Mouse (Mus musculus): ENCODE measurements around the gene Recql5. TPM values are rescaled to one million over a fixed set of nuclear protein-coding genes. Genes with fewer than 3 reads are reported as not detected.

Recql5 gene
- polyA plus RNA-seq (2014; fragmentation: Illumina TruSeq; extraction: RNeasy Lipid Tissue Mini Kit (QIAGEN cat#74804); ENCODE audit: low read depth, low replicate concordance), result 22.9 TPM

DNA sequence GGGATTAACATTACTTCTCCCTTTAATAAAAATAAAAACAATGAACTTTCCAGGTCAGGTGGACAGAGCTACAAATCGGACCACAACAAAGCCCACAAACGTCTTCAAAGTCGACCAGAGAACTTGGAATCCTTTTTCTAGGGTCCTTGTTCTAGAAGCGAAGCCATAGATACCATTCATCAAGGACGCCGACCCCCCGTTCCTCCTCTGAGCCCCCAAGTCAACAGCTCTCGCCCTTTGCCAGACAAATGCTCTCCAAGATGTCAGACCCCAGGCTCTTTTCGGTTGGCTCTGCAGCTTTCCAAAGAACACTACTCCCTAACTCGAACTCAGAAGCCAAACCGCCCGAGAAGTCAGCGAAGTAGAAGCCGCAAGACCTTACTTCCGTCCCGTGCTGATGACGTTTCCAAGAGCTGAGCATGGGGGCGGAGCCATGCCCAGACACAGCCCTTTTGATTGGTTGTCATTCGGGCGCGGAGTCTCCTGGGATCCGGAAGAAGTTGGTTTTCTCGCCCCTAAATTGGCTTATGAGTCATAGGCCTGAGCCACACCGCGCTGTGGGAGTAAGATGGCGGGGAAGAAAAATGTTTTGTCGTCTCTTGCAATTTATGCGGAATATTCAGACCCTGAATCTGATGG lies at the start of gene Recql5, which contains the start of gene Sap30bp:
Gene Recql5 (minus strand): TSS at position 370 of the 639 bp plus-strand sequence.
Gene Sap30bp (plus strand): TSS at position 175 of the 639 bp plus-strand sequence.

DNA sequence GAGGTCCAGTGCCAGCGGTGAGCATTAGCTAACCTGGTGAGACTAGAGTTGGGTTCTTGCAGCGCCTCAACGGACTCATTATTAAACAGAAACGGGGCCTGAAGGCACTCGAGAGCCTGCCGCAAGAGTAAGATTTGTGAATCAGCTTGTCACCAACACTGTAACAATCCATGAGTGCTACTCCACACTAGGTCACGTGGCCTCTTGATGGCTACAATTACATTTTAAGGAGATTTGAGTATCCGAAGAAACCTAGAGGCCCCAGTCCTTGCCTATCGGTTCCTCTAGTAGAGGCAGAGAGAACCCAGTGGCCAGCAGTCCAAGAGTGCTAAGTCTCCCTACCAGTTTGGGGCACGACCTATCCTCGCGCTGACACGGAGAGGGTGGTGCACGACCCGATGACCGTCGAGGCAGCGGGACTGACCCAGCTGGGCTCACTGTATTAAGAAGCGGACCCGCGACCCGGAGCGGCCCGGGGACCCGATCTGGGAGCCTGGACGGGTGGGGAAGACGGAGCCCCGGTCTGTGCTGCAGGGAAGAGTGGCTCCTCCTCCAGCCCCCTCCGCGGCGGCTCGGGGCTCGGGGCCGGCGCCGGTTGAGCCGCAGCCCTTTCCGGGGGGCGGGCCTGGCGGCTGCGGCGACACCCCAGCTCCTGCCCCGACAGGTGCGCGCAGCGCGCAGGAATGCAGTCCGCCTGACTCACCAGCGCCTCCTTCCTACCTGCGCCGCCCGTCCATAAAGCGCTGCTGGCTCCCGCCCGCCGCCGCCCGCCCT lies 41.2 kb upstream of the Recql5 start, which contains the start of gene Itgb4:
Gene Itgb4 (plus strand): TSS at position 401 of the 774 bp plus-strand sequence.

DNA sequence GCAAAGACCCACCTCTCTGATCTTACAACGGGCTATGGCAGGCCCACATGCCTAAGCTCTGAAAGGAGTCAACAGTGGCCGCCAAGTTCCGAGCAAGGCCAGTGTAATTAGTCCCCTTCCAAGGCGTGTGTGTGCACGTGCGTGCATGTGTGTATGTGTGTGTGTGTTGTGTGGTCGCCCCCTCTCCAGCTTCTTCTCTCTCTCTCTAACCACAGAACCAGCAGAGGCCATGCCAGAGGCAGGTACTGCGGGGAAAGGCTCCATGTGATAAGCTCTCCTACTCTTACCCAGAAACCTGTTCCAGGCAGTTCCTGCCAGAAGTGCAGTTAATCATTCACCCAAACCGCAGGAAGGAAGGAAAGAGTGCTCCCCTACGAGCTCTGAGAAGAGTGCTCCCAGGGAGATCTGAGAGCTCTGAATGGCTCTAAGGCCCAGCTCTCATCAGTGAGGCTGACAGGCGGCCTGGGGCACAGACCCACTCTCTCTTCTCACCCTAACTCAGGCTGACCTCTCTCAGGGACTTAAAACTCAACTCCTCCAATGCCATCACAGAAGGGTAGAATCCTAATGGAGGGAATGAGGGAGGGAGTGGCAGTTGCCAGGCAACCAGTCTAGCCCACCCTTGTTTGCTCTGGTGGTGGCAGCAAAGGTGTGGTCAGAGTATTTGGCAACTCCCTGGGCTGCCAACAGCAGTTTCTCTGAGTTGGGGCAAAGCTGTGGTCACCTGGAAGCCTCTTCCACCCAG lies 21.5 kb downstream of the Recql5 start, which contains the start of gene Smim6:
Gene Smim6 (plus strand): TSS at position 386 of the 745 bp plus-strand sequence.

DNA sequence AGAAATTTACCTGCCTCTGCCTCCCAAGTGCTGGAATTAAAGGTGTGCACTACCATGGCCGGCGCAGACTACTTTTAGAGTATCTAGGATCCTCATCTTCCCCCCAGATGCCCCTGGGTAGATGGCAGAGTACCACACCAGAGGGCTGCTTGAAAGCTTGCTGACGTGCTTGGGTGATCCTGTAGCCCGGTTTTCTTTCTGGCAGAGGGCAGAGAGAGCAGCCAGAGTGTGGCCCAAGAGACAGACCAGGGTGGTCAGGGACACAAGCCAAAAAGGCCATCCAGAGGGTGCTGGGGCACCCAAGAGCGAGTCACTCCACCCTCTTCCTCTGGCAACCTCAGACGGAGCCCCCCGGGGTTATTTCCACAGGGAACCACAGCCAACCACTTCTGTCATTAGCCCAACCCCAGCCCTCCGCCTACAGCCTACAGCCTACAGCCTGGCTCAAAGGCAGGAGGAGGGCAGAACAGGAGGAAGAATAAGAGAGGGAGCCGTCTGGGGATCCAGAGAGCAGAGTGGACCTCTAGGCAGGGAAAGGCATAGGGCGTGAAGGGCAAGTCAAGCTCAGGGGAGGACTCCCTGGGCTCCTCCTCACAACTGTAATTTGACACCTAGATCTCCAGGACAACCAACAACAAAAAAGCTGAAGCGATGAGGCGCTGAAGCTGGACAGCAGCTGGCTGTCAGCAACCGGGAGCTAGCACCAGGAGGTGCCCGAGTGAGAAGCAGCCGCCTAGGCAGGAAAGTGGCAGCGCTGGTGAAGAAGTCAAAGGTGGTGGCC lies 33.6 kb downstream of the Recql5 start, which contains the start of gene Smim5:
Gene Smim5 (plus strand): TSS at position 481 of the 781 bp plus-strand sequence.

DNA sequence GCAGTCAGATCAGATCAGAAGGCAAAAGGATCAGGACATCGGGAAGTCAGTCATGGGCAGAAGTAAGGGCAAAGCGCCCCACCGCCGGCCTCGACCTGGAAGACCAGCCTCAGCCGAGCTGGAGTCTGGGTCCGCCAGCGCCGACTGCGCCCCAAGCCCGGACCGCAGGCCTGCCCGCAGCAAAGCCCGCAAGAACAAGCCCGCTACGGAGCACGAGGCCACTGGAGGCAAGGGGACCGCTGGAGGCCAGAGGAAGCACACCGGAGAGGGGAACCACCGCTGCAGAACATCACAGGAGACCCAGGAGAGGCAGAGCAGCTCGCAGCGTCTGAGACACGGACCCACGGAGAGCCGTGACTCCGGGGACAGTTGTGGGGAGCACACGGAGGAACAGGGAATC lies 74.9 kb downstream of the Recql5 start, which contains the start of gene Myo15b:
Gene Myo15b (plus strand): TSS at position 53 of the 400 bp plus-strand sequence.

Other genes with a start within 250 kb of the Recql5 start
- gene Grb2, start 224.9 kb downstream of the Recql5 start, polyA plus RNA-seq (2014; fragmentation: Illumina TruSeq; extraction: RNeasy Lipid Tissue Mini Kit (QIAGEN cat#74804); ENCODE audit: low read depth, low replicate concordance), result 55.1 TPM
- 33.3 TPM for gene Tmem94, start 168.0 kb downstream of the Recql5 start, polyA plus RNA-seq (2014; fragmentation: Illumina TruSeq; extraction: RNeasy Lipid Tissue Mini Kit (QIAGEN cat#74804); ENCODE audit: low read depth, low replicate concordance)
- 38.2 TPM for gene Caskin2, start 119.8 kb downstream of the Recql5 start, polyA plus RNA-seq (2014; fragmentation: Illumina TruSeq; extraction: RNeasy Lipid Tissue Mini Kit (QIAGEN cat#74804); ENCODE audit: low read depth, low replicate concordance)
- gene Tsen54, start 118.8 kb downstream of the Recql5 start, polyA plus RNA-seq (2014; fragmentation: Illumina TruSeq; extraction: RNeasy Lipid Tissue Mini Kit (QIAGEN cat#74804); ENCODE audit: low read depth, low replicate concordance), result 12.0 TPM
- gene Llgl2, start 109.4 kb downstream of the Recql5 start, polyA plus RNA-seq (2014; fragmentation: Illumina TruSeq; extraction: RNeasy Lipid Tissue Mini Kit (QIAGEN cat#74804); ENCODE audit: low read depth, low replicate concordance), result 66.4 TPM
- gene Myo15b, start 75.1 kb downstream of the Recql5 start, polyA plus RNA-seq (2014; fragmentation: Illumina TruSeq; extraction: RNeasy Lipid Tissue Mini Kit (QIAGEN cat#74804); ENCODE audit: low read depth, low replicate concordance), result 13.7 TPM
- 13.8 TPM for gene Smim5, start 33.5 kb downstream of the Recql5 start, polyA plus RNA-seq (2014; fragmentation: Illumina TruSeq; extraction: RNeasy Lipid Tissue Mini Kit (QIAGEN cat#74804); ENCODE audit: low read depth, low replicate concordance)
- 1.4 TPM for gene Smim6, start 21.5 kb downstream of the Recql5 start, polyA plus RNA-seq (2014; fragmentation: Illumina TruSeq; extraction: RNeasy Lipid Tissue Mini Kit (QIAGEN cat#74804); ENCODE audit: low read depth, low replicate concordance)
- gene Sap30bp, start 195 bp downstream of the Recql5 start, polyA plus RNA-seq (2014; fragmentation: Illumina TruSeq; extraction: RNeasy Lipid Tissue Mini Kit (QIAGEN cat#74804); ENCODE audit: low read depth, low replicate concordance), result 30.6 TPM
- gene Itgb4, start 41.2 kb upstream of the Recql5 start, polyA plus RNA-seq (2014; fragmentation: Illumina TruSeq; extraction: RNeasy Lipid Tissue Mini Kit (QIAGEN cat#74804); ENCODE audit: low read depth, low replicate concordance), result 7.7 TPM
- gene Galk1, start 79.2 kb upstream of the Recql5 start, polyA plus RNA-seq (2014; fragmentation: Illumina TruSeq; extraction: RNeasy Lipid Tissue Mini Kit (QIAGEN cat#74804); ENCODE audit: low read depth, low replicate concordance), result 36.9 TPM
- gene H3f3b, start 94.5 kb upstream of the Recql5 start, polyA plus RNA-seq (2014; fragmentation: Illumina TruSeq; extraction: RNeasy Lipid Tissue Mini Kit (QIAGEN cat#74804); ENCODE audit: low read depth, low replicate concordance), result 364 TPM
- 20.0 TPM for gene Unk, start 96.8 kb upstream of the Recql5 start, polyA plus RNA-seq (2014; fragmentation: Illumina TruSeq; extraction: RNeasy Lipid Tissue Mini Kit (QIAGEN cat#74804); ENCODE audit: low read depth, low replicate concordance)
- gene Unc13d, start 144.5 kb upstream of the Recql5 start, polyA plus RNA-seq (2014; fragmentation: Illumina TruSeq; extraction: RNeasy Lipid Tissue Mini Kit (QIAGEN cat#74804); ENCODE audit: low read depth, low replicate concordance), result 1.3 TPM
- 150 TPM for gene Wbp2, start 153.5 kb upstream of the Recql5 start, polyA plus RNA-seq (2014; fragmentation: Illumina TruSeq; extraction: RNeasy Lipid Tissue Mini Kit (QIAGEN cat#74804); ENCODE audit: low read depth, low replicate concordance)
- gene Trim47, start 193.7 kb upstream of the Recql5 start, polyA plus RNA-seq (2014; fragmentation: Illumina TruSeq; extraction: RNeasy Lipid Tissue Mini Kit (QIAGEN cat#74804); ENCODE audit: low read depth, low replicate concordance), result 27.7 TPM
- 6.0 TPM for gene Trim65, start 197.7 kb upstream of the Recql5 start, polyA plus RNA-seq (2014; fragmentation: Illumina TruSeq; extraction: RNeasy Lipid Tissue Mini Kit (QIAGEN cat#74804); ENCODE audit: low read depth, low replicate concordance)
- 40.8 TPM for gene Mrpl38, start 205.4 kb upstream of the Recql5 start, polyA plus RNA-seq (2014; fragmentation: Illumina TruSeq; extraction: RNeasy Lipid Tissue Mini Kit (QIAGEN cat#74804); ENCODE audit: low read depth, low replicate concordance)
- 39.1 TPM for gene Fbf1, start 234.7 kb upstream of the Recql5 start, polyA plus RNA-seq (2014; fragmentation: Illumina TruSeq; extraction: RNeasy Lipid Tissue Mini Kit (QIAGEN cat#74804); ENCODE audit: low read depth, low replicate concordance)

All from adipose tissue, adult 10 weeks (tissue).